Comparison of ENCODE assay signal across 22 mouse cellular contexts in genomic region chr3:133618491-133618890, GRCm38 (mm10).
DNase-seq lines count a peak whose midpoint lies in the region; ATAC-seq lines count a peak whose summit lies in the region.
"Had no signal": no experiment of that assay in that cellular context is flagged by ENCODE, and none has a peak within 500 bp of the region (broad histone marks: within the 10 kb centered on the region; RNA-seq: fewer than 3 reads in every experiment).

No protein-coding gene starts in this region.

- peak; percentile 36 for DNase-seq in heart, adult 11 months
- DNase-seq in heart, postnatal 10 days = no peak
- DNase-seq in MEL-GATA-1-ER (ENCODE audit: extremely low read depth, low read depth) = peak; percentile 51
- DNase-seq in testis, postnatal 14 days (ENCODE audit: low spot score) = no peak
- no peak for DNase-seq in urinary bladder, adult 2 months (ENCODE audit: low spot score)
- DNase-seq: adrenal gland, adult 8-10 months; adrenal gland, postnatal 25 days; B cell, adult 2 months; cerebellum, adult 11 months; cerebellum, adult 18-20 months; cerebellum, adult 8-10 months; cerebellum, adult 9-11 months; cerebellum, postnatal 14 days; cerebellum, postnatal 36 days; forebrain, postnatal 0 days had no signal

- ATAC-seq in granulocyte monocyte progenitor cell, adult 5-6 weeks (replicated peaks; ENCODE audit: poor library complexity, severe bottlenecking) = peak; percentile 31
- ATAC-seq in monocyte, adult 5-6 weeks (replicated peaks; ENCODE audit: insufficient number of reproducible peaks, low FRiP score, low TSS enrichment, poor library complexity, severe bottlenecking) = peak; percentile 55; the same call in 1 of the 2 replicates
- ATAC-seq in erythroblast, adult 5-6 weeks (replicated peaks; ENCODE audit: low FRiP score, poor library complexity, severe bottlenecking) = no peak
- ATAC-seq: activated CD4-positive, CD25-positive, alpha-beta regulatory T cell, adult 4 months; forebrain, embryonic 13.5 days; forebrain, embryonic 15.5 days; forebrain, postnatal 0 days; Patski had no signal

- intact Hi-C loops in heart, postnatal 10 days (cut with DNase I) = no loop called here

Comparison
In these comparisons a context has a peak if more than half of its experiments do, and no peak if none do; other contexts are left out.
1. DNase-seq: peak in heart, adult 11 months (single experiment) and MEL-GATA-1-ER (single experiment); none in heart, postnatal 10 days (0 of 2), testis, postnatal 14 days (single experiment) and urinary bladder, adult 2 months (single experiment).